Mouse (Mus musculus): ENCODE measurements around the gene Sp9.

Gene Sp9

DNA sequence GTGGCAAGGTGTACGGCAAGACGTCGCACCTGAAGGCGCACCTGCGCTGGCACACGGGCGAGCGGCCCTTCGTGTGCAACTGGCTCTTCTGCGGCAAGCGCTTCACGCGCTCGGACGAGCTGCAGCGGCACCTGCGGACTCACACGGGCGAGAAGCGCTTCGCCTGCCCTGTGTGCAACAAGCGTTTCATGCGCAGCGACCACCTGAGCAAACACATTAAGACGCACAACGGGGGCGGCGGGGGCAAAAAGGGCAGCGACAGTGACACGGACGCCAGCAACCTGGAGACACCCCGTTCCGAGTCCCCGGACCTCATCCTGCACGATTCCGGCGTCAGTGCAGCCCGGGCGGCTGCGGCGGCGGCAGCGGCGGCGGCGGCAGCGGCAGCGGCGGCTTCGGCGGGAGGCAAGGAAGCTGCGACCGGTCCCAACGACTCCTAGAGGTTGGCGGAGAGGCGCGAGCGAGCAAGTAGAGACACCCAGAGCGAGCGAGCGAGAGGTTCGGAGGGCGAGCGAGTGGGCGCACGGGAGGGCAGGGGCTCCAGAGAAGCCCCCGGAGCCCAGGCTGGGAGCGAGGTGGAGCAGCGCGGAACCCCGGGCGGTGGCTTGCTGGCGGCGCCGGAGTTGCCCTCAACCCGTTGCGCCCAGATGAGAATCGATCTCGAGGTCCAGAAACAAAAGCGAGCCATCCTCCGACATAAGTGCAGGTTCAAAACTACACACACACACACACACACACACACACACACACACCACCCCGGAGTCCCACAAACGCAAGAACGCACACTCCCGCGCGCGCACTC lies 2.6 kb downstream of the Sp9 start:
- no peak for DNase-seq (ENCODE audit: low read depth, low spot score)

DNA sequence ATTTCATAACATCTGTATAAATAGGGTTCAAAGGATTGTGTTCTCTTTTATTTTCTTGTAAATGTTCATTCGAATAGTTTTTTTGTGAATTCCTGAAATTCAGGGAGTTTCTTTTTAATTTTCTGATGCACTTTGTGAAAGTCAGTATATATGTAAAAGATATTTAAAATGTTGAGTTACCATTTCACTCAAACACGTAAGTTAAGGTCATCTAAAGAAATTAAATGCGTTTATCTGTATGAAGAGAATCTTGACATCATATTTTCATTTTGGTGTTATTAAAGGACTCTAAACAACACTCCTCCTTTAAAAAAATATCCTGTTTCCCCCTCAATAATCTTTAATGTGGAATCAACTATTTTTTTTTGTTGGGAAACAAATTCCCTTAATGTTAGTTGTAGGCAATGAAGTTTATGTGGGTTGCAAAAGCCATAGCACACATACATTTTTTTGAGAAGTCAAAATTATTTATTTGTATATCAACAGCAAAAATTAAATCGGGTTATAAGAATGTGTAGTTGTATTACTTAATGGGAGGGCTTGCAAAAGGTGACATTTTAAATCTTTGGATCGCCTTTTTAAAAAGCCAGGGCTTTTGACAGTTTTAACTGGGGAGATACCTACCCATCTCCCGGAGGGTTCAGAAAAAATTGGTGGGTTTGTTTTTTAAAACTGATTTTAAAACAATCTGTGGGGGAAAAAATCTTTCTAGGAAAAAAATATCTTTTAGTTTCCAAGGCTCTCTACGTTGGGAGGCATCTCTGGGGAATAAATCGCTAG lies 3.7 kb downstream of the Sp9 start:
- no peak for DNase-seq (ENCODE audit: low read depth, low spot score)

DNA sequence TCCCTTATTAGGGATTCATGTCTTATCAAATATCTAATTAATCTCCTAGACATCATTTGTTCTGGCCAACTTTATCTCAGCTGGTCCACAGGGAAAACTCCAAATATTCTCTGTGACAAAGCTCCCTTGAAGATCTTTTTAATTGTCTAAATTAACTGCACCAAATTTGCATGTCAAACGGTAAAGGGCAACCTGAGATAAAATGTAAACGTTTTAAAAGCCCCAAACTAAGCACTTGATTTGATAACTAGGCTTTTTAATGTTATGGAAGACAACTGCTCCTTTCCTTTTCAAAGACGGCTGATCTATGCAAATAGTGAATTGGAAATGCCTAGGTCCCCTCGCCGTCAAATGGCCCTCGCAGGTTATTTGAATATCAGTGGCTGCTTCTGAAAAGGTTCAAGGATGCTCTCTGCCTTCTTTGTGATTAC lies 4.4 kb downstream of the Sp9 start:
- DNase-seq (ENCODE audit: low read depth, low spot score): no peak

DNA sequence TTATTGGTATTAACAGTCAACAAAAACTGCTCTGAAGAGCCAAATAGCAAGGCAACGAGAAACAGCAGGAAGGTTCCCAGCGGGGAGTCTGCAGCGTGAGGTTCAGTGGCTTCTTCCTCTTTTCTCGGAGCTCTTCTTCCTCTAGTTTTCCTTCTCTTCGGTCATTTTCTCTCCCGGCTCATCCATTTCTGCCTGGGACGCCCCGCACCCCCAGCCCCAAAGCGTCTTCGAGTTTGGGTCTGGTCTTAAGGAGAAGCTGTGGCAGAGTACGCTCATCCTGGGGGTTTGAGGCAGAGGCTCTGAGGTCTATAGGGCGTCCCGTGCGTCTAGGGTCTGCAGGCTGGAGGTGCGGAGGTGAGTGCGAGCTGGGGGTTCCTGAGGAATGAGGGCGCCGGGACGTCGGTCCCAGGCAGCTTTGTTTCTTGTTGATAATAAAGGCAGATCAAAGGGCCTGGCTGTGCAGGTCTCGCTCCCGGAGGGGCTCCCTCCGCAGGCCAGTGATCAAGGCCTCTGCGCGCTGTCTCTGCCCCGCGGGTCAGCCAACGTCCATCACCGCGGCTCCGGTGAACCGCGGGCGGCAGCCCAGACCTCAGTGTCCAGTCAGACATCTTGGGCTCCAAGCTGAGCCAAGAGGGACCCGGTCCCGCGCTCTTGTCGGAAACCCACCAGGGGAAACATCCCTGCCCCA lies 5.4 kb downstream of the Sp9 start:
- no peak for DNase-seq (ENCODE audit: low read depth, low spot score)

DNA sequence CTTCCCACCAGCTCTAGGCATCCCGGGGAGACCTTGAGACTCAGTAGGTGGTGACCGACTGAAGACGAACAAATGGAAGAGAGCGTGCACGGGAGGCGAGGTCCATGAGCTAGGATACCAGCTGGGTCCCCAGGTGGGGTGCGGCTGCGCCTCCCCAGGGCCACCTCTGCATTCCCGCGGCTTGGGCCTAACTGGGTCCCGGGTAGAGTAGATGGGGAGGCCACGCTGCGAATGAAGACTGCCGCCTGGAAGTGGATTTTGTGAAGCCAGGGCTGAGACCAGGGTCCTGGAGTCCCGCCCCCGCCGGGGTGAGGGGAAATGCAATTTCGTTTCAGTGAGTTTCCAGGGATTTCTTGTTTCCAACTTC lies 6.0 kb downstream of the Sp9 start:
- no peak for DNase-seq (ENCODE audit: low read depth, low spot score)

DNA sequence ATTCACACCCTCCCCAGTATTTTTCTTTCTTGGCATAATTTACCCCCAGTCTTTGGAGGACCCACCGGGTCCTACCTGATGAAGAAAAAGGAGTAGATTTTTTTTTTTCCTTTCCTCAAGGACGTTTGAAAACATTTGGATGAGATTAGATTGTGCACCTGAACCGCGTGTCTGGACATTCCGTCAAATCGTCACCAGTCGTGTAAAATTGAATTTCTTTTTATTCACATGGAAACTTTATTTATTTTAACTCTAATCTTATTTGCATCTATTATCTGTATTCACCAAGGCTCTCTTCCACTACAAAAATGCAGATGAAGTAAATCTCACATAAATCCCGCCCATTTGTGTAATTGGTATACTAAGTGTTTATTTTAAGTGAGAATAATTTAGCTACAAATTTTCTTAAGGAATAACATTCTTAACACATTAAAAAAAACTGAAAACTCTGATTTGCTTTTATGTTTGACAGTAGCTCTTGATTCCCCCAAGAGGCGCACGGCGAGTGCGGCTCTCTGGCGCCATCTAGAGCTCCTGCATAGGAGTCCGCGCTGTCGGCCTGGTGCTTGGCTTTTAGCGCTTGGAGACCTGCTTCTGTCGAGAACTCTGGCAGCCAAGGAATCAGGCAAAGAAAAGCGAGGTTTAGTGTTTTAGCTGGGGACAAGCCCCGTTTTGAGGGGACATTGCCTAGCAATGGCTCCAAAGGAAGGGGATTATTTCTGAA lies 6.6 kb downstream of the Sp9 start:
- DNase-seq (ENCODE audit: low read depth, low spot score): no peak

DNA sequence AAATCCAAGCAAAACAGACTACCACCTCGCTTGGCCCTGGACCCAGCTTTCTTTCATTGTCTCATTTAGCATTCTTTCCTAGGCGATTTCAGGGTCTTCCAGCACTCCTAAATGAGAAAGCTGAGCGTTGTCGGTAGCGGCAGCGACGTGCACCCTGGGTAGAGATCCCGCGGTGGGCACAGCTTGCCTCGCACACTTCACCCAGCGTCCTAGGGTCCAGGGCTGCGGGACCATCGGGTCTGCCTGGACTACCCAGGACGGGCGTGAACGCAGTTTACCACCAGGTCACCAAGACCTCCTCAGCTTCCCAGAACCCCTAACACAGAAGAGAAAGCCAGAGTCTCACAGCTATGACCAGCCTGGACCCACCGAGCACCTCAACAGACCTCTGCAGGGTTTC lies 7.1 kb downstream of the Sp9 start:
- no peak for DNase-seq (ENCODE audit: low read depth, low spot score)

DNA sequence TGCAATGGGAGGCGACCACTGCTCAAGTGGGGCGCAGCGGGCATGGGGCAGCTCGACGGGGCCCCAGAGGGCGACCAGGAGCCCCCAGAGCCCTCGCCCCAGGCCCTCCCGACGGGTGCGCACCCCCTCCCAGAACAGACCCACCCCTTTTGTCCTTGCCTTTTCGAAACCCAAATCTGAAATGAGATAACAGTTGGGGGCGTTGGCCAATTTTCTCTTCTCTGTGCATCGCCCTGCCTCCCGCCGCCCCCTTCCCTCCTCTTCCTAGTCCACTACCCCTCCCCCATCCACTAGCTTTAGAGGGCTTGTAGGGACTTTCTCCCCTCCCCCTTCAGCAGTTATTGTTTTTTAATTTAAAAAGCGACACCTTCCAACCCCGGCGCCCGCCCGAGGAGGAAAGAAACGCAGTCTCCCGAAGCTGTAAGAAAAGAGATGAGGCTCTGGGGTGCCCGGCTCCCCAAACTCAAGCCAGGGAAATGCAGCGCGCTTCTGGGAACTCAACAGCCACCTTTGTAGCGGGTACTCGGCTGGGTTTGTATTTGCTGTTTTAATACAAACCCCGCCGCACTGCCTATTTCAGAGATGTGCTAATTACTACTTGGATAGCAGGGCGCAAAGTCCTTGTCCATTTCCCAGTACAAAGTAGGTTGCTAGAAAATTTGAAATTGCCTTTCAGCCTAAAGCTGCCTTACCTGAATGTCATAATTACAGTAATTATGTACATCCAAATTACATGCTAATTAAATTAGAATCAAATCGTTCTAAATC lies 7.7 kb downstream of the Sp9 start:
- no peak for DNase-seq (ENCODE audit: low read depth, low spot score)

DNA sequence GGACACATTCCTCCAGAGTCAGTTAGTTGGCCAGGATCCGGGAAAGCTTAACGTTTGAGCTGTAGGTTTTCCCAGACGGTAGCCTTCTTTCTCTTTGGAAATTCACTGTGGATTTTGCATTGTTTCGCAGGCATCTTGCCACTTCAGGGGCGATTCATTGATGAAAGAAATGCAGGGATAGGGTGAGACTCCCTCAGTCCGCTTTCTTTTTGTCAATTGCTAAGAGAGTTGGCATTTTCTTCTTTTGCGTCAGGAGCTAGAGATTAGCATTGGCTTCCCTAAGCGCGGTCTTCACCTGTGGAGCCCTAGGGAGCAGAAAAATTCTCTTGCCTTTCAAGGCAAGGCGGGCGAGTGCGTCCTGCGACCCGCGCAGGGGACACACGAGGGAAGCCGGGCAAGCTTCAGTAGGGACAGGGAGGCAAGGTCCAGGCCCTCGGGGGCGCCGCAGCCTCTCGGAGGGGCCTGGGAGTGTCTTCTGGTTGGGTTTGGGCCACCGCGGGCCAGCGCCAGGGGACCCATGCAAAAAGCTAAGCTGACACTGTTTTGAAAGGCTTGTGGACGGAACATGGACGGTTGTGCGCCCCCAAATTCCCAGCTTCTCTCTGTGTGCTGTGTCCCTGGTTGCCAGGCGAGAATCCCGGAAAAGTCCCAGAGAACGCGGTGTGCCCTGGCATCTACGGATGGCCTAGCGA lies 8.8 kb downstream of the Sp9 start:
- no peak for DNase-seq (ENCODE audit: low read depth, low spot score)

DNA sequence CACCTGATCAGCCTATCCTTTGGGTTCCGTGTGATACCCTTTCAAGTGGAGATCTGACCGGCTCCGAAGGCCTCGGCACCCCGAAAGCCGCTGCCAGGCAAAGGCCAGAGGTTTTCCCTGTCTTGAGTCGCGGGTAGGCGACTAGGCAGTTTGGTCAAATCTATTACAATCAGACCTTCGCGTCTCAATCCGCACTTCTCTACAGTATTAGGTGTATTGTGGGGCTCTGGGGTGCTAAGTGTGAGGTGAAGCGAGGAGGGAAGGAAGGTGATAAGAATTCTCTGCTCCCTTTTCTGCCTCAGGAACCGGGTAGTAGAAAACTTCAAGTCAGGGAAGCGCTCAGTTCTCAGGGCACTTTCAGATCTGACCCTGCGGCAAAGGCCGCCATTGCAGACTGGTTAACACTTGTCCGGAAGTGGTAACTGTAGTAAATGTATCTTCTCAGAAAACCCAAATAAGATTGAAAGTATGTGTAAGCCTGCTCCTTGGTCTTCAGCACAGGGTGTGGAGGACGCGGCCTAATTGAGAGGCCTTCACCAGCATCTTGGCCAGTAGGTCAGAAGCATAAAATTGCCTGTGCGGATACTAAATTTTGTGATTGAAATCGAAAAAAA lies 9.4 kb downstream of the Sp9 start:
- no peak for DNase-seq (ENCODE audit: low read depth, low spot score)

DNA sequence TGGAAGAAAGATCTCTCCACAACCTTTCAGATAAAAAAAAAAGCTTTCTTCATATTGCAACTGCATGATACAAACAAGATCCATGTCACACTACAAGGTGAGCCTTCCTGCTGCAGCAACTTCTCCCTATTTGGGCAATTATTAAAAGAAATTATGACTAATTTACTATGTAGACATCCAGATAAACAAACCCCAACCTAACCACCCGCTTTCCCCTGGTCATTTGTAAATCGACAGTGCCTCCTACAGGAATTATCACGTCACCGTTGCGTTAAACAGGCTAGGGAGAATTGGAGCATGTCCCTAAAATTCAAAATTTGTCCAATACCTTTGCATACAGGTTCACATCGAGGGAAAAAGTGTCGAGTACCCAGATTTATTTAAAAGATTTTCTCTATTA lies 10.0 kb downstream of the Sp9 start:
- DNase-seq (ENCODE audit: low read depth, low spot score): no peak

DNA sequence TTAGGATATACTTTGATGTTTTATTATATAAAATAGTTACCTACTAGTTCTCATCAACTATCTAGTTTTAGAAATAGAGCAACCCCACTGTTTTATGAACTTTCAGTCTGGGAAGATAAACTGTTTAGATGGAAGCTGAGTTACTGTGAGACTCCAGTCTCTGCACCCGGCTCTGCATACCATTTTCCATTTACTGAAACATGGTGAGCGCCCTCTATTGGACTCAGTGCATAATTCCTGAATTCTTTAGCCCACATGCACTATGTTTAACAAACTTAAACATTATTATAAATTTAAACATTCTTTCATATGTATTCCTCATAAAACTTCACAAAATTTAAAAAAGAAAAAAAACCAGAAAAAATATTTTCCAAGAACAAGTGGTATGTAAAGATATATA lies 13.9 kb downstream of the Sp9 start:
- no peak for DNase-seq (ENCODE audit: low read depth, low spot score)

DNA sequence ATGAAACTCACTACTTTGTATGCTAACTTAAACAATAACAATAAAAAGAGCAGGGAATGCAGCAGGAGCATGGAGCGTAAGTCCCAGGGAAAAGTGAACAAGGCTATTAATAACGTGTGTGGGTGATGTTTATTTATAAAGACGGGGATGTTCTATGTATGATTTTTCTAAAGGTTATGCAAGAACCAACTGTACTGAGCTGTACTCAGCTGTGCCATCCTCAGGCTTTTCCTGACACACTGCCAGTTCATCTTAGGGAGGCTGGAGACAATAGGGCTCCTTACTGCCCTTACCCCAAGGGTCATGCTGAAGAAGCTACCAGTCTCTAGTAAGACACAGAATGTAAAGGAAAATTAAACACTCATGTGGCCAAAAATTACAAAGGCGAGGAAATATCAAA lies 19.4 kb downstream of the Sp9 start:
- no peak for DNase-seq (ENCODE audit: low read depth, low spot score)

DNA sequence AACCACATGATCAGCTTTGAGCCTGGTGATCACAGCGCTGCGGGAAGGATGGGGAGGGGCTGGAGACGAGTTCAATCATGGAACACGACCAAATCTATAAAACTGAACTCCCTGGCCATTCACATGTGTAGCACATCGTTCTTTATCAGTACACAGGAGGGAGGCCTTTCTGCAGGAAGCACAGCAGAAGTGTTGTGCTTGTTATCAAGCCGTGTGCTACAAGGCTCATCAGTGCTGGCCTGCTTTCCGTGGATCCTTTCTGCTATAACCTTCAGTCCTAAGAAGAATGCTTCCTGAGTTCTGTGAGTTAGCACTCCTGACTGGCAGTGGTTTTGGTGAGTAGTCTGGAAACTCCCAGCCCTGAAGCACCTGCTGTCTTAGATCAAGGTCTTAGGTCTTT lies 23.3 kb downstream of the Sp9 start:
- DNase-seq (ENCODE audit: low read depth, low spot score): no peak

DNA sequence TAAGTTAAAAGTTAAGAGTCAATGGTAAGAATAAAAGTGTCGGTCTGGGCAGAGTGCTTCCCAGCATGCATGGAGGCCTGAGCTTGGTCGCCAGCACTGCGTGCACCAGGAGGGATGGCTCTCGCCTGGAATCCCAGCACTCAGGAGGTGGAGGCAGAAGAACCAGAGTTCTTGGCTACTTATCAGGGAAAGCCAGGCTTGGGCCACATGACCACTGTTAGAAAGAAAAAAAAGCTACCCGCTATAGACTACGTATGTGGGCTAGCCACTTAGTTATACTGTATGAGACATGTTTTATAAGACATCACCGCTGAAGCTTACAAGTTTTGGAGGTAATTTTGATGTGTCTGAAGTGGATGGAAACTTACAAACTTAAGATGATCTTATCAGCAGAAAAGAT lies 26.4 kb downstream of the Sp9 start:
- DNase-seq (ENCODE audit: low read depth, low spot score): no peak

DNA sequence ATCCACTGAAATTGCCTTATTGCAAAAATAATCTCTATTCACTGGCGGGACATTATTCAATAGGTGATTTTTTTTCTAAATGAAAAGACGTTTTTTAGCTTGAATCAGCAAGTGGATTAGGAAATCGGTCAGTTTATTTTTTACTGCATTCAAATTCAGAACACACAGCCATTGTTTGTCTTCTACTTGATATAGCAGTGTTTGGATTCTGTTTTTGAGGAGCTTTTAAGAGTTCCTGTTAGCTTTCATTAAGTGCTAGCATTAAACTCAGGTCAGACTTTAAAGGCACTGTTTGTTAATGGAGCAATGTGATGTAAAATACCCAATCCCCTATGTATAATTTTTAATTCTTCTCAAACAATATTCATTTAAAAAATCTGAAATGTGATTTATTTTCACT lies 27.1 kb downstream of the Sp9 start:
- no peak for DNase-seq (ENCODE audit: low read depth, low spot score)

DNA sequence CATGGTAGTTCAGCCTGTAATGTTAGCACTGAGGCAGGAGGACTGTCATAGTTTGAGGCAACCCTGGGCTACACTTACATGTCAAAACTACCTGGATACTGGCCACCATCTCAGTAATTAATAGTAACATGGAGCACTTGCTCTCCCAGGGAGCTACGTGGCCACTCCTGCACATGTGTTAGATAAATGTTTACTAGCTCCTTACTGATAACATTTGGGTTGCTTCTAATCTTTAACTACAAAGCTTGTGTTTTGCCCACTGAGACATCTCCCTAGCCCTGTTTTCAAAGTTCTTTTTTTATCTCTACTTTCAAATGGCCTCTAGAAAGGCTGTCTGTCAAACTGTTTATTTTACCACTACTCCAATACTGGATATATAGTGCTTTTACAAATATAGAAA lies 30.3 kb downstream of the Sp9 start:
- DNase-seq (ENCODE audit: low read depth, low spot score): no peak

DNA sequence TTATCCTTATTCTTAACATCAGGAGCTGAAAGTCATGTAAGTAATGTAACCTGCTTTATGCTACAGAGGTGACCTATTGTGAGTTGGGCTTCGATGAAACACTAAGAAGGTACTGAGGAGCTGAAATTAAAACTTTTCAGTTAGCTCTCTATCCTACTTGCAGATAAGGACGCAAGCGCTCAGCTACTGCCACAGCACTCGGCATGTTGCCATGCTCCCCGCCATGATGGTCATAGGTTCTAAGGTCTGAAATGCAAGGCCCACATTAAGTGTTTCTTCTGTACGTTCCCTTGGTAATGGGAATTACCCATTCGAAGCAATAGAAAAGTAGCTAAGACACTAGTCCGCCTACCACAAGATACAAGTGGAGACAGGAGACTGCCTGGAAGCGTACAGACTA lies 31.0 kb downstream of the Sp9 start:
- no peak for DNase-seq (ENCODE audit: low read depth, low spot score)

DNA sequence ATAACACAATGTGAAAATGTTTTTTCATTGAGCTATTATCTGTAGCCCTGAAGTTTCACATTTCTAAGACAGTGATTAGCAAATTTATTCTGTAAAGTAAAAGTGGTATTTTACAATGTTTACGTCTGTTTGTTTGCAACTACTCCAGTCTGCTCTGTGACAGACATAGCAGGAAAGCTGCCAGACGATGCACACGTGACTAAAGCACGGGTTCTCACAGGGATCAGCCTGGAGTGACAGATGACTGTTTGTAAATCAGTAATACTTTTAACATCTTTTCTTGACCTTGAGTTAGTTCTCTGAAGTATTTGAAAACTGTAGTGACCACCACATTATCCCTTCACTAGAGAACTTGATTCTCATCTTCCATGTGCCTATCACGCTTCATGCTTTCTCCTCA lies 32.8 kb downstream of the Sp9 start:
- DNase-seq (ENCODE audit: low read depth, low spot score): no peak

DNA sequence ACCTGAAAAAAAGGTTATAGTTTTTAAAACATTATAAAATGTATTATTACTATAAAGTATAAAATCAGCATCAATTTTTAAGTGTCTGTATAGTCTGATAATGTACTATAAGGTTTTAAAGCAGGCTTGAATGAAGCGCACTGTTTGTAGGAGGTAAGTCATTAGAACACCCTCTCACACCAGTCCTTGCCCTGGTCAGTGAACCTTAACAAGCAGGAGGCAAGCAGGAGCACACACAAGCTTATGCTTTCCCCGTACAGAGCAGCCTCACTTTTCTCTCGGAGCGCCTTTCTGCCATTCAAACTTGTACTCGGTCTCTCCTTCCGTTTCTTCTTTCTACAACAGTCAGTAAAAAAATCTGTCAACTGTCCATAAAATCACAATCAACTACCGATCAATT lies 34.3 kb downstream of the Sp9 start:
- DNase-seq (ENCODE audit: low read depth, low spot score): no peak
